Mouse (Mus musculus) stomach, embryonic 14.5 days (tissue): ENCODE results near the gene Ckap2l. TPM values are rescaled to one million over a fixed set of nuclear protein-coding genes. Genes with fewer than 3 reads are reported as not detected.

Experiments used
- ATAC-seq: fragments of 200-750 bp; cut with Nextera tagmentation; 2 replicates; pipeline ENCODE4 v1.8.0; 2017; ENCODE audit warnings: low read depth, moderate TSS enrichment; ENCODE audit not compliant: insufficient number of reproducible peaks, insufficient read depth, low FRiP score
- H3K27ac ChIP-seq: fragments of 300-500 bp; sonication (generic); 2 replicates; pipeline ENCODE4 v1.5.1; 2014; ENCODE audit warnings: mild to moderate bottlenecking, low read length, moderate library complexity, mixed read lengths
- H3K27me3 ChIP-seq: fragments of 300-500 bp; sonication (generic); 2 replicates; pipeline ENCODE4 v1.6.1; 2014; ENCODE audit warnings: low read length, control low read depth, mixed read lengths; ENCODE audit not compliant: control insufficient read depth, insufficient read depth
- H3K36me3 ChIP-seq: fragments of 300-500 bp; sonication (generic); 2 replicates; pipeline ENCODE4 v1.6.1; 2014; ENCODE audit warnings: mild to moderate bottlenecking, control low read depth, low read length, moderate library complexity, mixed read lengths; ENCODE audit not compliant: control insufficient read depth, insufficient read depth
- H3K4me1 ChIP-seq: fragments of 300-500 bp; sonication (generic); 2 replicates; pipeline ENCODE4 v1.6.1; 2014; ENCODE audit warnings: low read length, control low read depth, mixed read lengths; ENCODE audit not compliant: control insufficient read depth, insufficient read depth
- H3K4me2 ChIP-seq: fragments of 300-500 bp; sonication (generic); replicated peaks from 2 replicates; pipeline ENCODE4 v1.6.1; 2014; ENCODE audit warnings: low read depth, low read length, control low read depth
- H3K4me3 ChIP-seq: fragments of 300-500 bp; sonication (generic); 2 replicates; pipeline ENCODE4 v1.5.1; 2014; ENCODE audit warnings: low read depth, low read length, control low read depth
- H3K9ac ChIP-seq: fragments of 300-500 bp; sonication (generic); replicated peaks from 2 replicates; pipeline ENCODE4 v1.6.1; 2014; ENCODE audit warnings: low read depth, mild to moderate bottlenecking, control low read depth, low read length, moderate library complexity, mixed read lengths
- H3K9me3 ChIP-seq: fragments of 300-500 bp; sonication (generic); 2 replicates; pipeline ENCODE4 v1.6.1; 2016; ENCODE audit warnings: low read depth, low read length, control low read depth; ENCODE audit not compliant: control insufficient read depth
- WGBS: fragments of 180-500 bp; shearing (Covaris S2); extraction: QIAGEN DNeasy Blood & Tissue Kit; methylation state at CpG from one replicate; pipeline ENCODE4 v1.1.7; 2014; 5-methylcytosine and 5-hydroxymethylcytosine counted together
- polyA plus RNA-seq: library from polyadenylated mRNA; unstranded; fragments of >200 nt; fragmentation: Nextera tagmentation; extraction: Ambion mirVana; gene quantifications from 2 replicates; pipeline ENCODE4 v1.2.1, GENCODE M21; 2014

Ckap2l gene
- polyA plus RNA-seq, 1 experiment from 2014 or later = 62.2 TPM

GRCm38 (mm10) chr2:129236526-129236925 lies 60.5 kb downstream of the Ckap2l start:
- ATAC-seq = no peak
- 84% methylated on average over 4 of the region's 4 CpGs for WGBS
- Histone ChIP-seq H3K36me3 (no peaks in the 10 kb centered on the region), H3K4me3 (no peak overlapping the region), H3K9ac (no peak overlapping the region), H3K4me2 (no peak overlapping the region), H3K9me3 (no peaks in the 10 kb centered on the region; the same call in 1 of the 2 replicates), H3K27ac (no peak overlapping the region), H3K4me1 (no peaks in the 10 kb centered on the region), H3K27me3 (no peaks in the 10 kb centered on the region)

GRCm38 (mm10) chr2:129234731-129235130 lies 62.3 kb downstream of the Ckap2l start:
- H3K9ac ChIP-seq = no peak overlapping the region
- H3K27me3 ChIP-seq = no peaks in the 10 kb centered on the region
- ATAC-seq = no peak
- H3K4me1 ChIP-seq = no peaks in the 10 kb centered on the region
- no peak overlapping the region for H3K27ac ChIP-seq
- 53% methylated on average over 2 of the region's 2 CpGs for WGBS
- H3K36me3 ChIP-seq = no peaks in the 10 kb centered on the region
- H3K4me3 ChIP-seq = no peak overlapping the region
- H3K4me2 ChIP-seq = no peak overlapping the region
- no peaks in the 10 kb centered on the region for H3K9me3 ChIP-seq

- 47% methylated on average over 9 of the region's 9 CpGs for WGBS
- Histone ChIP-seq H3K4me1 (no peaks in the 10 kb centered on the region), H3K36me3 (no peaks in the 10 kb centered on the region), H3K27ac (no peak overlapping the region), H3K4me3 (no peak overlapping the region), H3K9ac (no peak overlapping the region), H3K27me3 (no peaks in the 10 kb centered on the region), H3K4me2 (no peak overlapping the region), H3K9me3 (no peaks in the 10 kb centered on the region)
- no peak for ATAC-seq
These were observed 63.1 kb downstream of the Ckap2l start for GRCm38 (mm10) chr2:129233803-129234477.

GRCm38 (mm10) chr2:129233218-129233617 lies 63.8 kb downstream of the Ckap2l start:
- H3K4me2 ChIP-seq = no peak overlapping the region
- no peak overlapping the region for H3K4me3 ChIP-seq
- no peaks in the 10 kb centered on the region for H3K27me3 ChIP-seq
- no peaks in the 10 kb centered on the region for H3K4me1 ChIP-seq
- no peak overlapping the region for H3K9ac ChIP-seq
- H3K36me3 ChIP-seq = no peaks in the 10 kb centered on the region
- no peaks in the 10 kb centered on the region for H3K9me3 ChIP-seq
- ATAC-seq = no peak
- 79% methylated on average over 1 of the region's 1 CpGs for WGBS
- H3K27ac ChIP-seq = no peak overlapping the region

- Histone ChIP-seq H3K27ac (no peak overlapping the region), H3K9me3 (no peaks in the 10 kb centered on the region), H3K36me3 (no peaks in the 10 kb centered on the region), H3K4me1 (no peaks in the 10 kb centered on the region), H3K9ac (no peak overlapping the region), H3K4me2 (no peak overlapping the region), H3K27me3 (no peaks in the 10 kb centered on the region), H3K4me3 (no peak overlapping the region)
- peak; percentile 28; the same call in 1 of the 2 replicates for ATAC-seq
- 76% methylated on average over 9 of the region's 9 CpGs for WGBS
These were observed 64.5 kb downstream of the Ckap2l start for GRCm38 (mm10) chr2:129232484-129232883.

GRCm38 (mm10) chr2:129232023-129232422 lies 65.0 kb downstream of the Ckap2l start:
- H3K4me1 ChIP-seq = no peaks in the 10 kb centered on the region
- no peaks in the 10 kb centered on the region for H3K36me3 ChIP-seq
- no peaks in the 10 kb centered on the region for H3K9me3 ChIP-seq
- 40% methylated on average over 4 of the region's 4 CpGs for WGBS
- H3K27me3 ChIP-seq = no peaks in the 10 kb centered on the region
- no peak overlapping the region for H3K9ac ChIP-seq
- no peak overlapping the region for H3K4me3 ChIP-seq
- H3K27ac ChIP-seq = no peak overlapping the region
- no peak for ATAC-seq
- H3K4me2 ChIP-seq = no peak overlapping the region

GRCm38 (mm10) chr2:129229316-129229715 lies 67.7 kb downstream of the Ckap2l start:
- Histone ChIP-seq H3K27me3 (no peaks in the 10 kb centered on the region), H3K9me3 (no peaks in the 10 kb centered on the region), H3K27ac (no peak overlapping the region), H3K4me1 (no peaks in the 10 kb centered on the region), H3K4me3 (no peak overlapping the region), H3K4me2 (no peak overlapping the region), H3K9ac (no peak overlapping the region), H3K36me3 (no peaks in the 10 kb centered on the region)
- no peak for ATAC-seq
- WGBS = 93% methylated on average over 7 of the region's 7 CpGs

- no peaks in the 10 kb centered on the region for H3K4me1 ChIP-seq
- no peak overlapping the region for H3K9ac ChIP-seq
- H3K9me3 ChIP-seq = no peaks in the 10 kb centered on the region
- no peak for ATAC-seq
- no peak overlapping the region for H3K4me3 ChIP-seq
- H3K27me3 ChIP-seq = no peaks in the 10 kb centered on the region
- H3K36me3 ChIP-seq = no peaks in the 10 kb centered on the region
- no peak overlapping the region for H3K4me2 ChIP-seq
- no peak overlapping the region for H3K27ac ChIP-seq
- 75% methylated on average over 4 of the region's 4 CpGs for WGBS
These were observed 68.4 kb downstream of the Ckap2l start for GRCm38 (mm10) chr2:129228571-129228970.

DNA sequence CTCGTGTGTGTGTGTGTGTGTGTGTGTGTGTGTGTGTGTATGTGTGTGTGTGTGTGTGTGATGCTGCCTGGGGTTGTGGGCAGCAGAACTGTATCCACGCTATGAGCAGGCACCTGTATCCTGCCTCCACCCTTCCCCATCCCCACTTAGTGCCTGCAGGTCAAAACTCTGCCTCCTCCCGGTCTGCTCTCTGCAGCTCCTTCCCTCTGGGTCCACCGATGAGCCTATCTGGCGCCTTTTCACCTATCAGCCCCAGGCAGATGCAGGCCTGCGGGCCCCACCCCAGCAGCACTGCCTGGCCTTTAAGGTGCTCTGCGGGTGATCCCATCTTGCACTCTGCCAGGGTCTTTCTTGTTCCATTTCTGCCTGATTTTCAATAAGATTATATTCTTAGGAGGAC lies 69.3 kb downstream of the Ckap2l start:
- no peaks in the 10 kb centered on the region for H3K27me3 ChIP-seq

More for the DNA sequence above, 69.3 kb downstream of the Ckap2l start:
- peak; percentile 74; the same call in 1 of the 2 replicates for ATAC-seq
- H3K9ac ChIP-seq = no peak overlapping the region
- no peak overlapping the region for H3K4me2 ChIP-seq
- no peaks in the 10 kb centered on the region for H3K4me1 ChIP-seq
- no peaks in the 10 kb centered on the region for H3K36me3 ChIP-seq
- no peak overlapping the region for H3K27ac ChIP-seq
- H3K9me3 ChIP-seq = no peaks in the 10 kb centered on the region
- H3K4me3 ChIP-seq = no peak overlapping the region
- WGBS = 68% methylated on average over 6 of the region's 7 CpGs
